Mouse (Mus musculus) layer of hippocampus, postnatal 25 days (tissue): ENCODE results near the gene Calr3. TPM values are rescaled to one million over a fixed set of nuclear protein-coding genes. Genes with fewer than 3 reads are reported as not detected.

ENCODE experiments used
- DNase-seq, 2 experiments: peaks; one replicate each; pipeline ENCODE4 v3.0.0; 2022; ENCODE audit warnings: mixed read lengths in 2 of 2, low spot score in 1 of 2; ENCODE audit errors: extremely low spot score in 1 of 2
- total RNA-seq, 2 experiments: library from RNA; stranded (reverse); gene quantifications; 2 replicates each; pipeline ENCODE4 v1.2.3; 2021

Calr3 gene
- under 1 TPM; 0.69 to 0.85 TPM for total RNA-seq

DNA sequence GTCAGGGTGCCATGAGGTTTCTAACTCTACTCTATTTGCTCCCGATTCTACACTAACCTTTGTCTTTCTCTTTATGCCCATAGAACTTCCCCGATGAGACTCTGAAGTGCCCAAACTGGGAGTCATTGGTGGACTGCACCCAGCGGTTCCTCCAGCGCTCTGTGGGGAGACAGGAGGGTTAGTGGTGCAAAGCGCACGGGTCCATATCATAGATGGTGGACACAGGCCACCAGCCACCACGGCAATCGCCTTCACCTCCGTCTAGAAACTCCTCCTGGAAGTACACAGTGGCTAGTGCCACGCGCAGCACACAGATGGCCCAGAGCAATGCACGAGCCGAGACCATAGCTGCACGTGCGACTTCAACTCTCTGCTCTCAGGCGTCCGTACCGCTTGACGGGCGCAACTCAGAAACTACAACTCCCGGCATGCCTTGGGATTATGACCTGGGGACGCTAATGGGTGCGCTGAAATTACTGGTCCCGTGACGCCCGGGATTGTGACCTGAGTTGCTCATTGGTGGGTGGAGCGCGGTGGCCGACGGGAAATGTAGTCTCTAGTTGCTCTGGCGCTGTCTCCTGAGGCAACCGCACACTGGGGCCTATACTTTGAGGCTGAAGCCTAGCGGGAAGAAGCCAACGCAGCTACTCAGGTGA lies at the start of gene Calr3, which contains the start of gene 1700030K09Rik:
Calr3 (minus strand) TSS at position 533 of the 656 bp plus-strand sequence.
1700030K09Rik (plus strand) TSS at position 543 of the 656 bp plus-strand sequence.
- DNase-seq = peak; percentile 91 to 96

DNA sequence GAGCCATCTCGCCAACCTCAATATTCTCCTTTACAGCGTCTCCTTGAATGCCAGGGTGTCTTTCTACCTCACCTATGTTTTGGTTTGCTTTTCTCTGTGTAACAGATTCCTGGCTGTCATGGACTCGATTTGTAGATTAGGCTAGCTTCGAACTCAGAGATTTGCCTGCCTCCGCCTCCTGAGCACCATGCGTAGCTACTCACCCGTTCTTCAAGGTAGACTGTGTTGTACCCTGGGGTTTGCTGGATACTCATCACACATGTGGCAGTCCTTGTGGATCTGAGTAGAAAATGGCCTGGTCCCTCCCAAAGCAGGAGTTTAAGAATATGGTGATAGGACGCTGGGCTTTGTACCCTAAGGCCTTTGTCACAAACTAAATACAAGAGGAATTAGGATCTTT lies 49.7 kb upstream of the Calr3 start:
- no peak for DNase-seq

DNA sequence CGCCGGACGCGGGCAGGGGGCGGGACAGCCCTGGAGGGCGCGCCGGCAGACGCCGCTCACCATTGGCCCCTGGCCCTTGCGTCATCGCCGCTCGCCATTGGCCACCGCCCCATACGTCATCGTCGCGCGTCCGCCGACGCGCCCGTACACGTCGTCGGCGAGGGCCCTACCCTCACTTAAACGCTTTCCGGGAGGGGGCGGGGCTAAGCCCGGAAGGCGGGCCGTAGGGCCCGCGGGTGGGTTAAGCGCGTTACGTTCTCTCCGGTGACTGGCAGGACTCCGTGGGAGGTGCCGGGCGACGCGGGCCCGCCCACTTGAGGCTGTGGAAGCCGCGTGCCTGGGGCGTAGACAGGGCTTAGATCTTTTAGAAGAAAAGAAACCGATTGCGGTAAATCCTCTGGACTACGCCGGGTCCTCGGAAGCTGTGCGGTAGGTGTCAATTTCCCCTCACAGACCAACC lies 49.0 kb upstream of the Calr3 start:
- peak; percentile 98 to 100 for DNase-seq

DNA sequence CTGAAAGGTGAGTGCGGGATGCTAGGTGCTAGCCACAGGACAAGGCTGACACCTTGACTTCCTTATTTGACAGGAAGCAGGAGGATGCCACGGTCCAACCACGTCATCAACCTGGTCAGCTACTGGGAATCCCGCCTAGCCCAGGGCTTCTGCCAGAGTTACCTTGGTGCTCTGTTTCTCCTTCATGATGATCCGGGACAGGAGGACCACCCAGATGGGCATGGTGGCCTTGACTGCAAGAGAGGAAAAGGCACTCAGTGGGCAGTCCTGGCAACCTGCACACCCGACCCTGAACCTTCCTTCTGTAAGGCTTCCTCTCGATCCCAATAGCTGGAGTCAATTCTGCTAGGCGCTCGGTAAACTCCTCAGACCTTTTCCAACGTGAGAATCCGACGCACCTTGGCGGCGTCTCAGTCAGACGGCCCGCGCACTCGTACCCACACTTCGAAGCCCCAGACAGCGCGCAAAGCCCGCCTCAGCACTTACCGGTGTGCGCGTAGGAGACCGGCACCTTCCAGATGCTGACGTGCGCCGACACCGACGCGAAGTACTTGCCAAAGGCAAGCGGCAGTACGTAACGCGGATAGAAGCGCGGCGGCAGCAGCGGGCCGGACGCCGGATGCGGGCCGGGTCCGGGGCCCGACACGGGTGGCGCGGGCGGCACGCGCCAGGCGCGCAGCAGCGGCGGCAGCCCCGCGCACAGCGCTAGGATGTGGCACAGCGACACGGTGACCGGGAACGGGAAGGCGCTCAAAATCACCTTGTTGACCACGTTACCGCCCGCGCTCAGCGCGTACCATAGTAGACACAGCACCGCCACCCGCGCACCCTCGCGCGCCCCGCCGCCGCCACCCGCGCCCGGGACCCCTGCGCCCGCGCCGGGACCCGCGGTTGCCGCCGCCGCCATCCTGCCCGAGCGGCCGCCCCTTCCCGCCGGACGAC lies 48.3 kb upstream of the Calr3 start, which contains the start of gene Slc35e1:
Slc35e1 (minus strand) TSS at position 935 of the 942 bp plus-strand sequence.
- DNase-seq = peak in 1 of 2 experiments; percentile 23

DNA sequence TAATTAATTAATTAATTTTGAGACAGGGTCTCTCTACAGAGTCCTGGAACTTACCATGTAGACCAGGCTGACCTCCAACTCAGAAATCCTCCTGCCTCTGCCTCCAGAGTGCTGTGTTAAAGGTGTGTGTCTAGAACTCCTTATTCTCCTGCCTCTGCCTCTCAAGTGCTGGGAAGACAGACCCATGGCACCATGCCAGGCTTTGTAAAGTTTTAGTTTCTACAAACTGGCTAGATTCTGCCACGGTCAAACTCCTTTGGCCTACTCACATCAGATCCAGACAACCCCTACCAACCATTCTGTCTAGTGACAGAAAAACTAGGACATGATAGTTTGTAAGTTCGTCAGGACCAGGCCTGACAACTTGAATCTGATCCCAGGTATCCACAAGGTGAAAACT lies 47.3 kb upstream of the Calr3 start:
- DNase-seq = no peak

DNA sequence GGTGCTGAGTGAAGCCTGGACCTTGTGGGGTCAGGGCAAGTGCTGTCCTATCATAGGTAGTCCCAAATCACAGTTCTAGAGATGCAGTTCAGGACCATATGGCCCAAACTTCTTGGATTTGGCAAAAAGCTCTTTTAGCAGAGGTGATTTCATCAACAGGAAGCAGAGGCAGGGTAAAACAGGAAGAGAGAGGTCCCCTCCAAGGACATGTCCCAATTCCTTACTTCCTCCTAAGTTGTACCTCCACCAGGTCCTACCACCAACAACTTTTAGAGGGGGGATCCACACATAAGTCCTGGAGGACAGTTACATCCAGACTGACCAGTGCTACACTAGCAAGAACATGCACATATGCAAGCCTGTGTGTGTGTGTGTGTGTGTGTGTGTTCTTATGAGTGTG lies 43.3 kb upstream of the Calr3 start:
- DNase-seq = no peak

DNA sequence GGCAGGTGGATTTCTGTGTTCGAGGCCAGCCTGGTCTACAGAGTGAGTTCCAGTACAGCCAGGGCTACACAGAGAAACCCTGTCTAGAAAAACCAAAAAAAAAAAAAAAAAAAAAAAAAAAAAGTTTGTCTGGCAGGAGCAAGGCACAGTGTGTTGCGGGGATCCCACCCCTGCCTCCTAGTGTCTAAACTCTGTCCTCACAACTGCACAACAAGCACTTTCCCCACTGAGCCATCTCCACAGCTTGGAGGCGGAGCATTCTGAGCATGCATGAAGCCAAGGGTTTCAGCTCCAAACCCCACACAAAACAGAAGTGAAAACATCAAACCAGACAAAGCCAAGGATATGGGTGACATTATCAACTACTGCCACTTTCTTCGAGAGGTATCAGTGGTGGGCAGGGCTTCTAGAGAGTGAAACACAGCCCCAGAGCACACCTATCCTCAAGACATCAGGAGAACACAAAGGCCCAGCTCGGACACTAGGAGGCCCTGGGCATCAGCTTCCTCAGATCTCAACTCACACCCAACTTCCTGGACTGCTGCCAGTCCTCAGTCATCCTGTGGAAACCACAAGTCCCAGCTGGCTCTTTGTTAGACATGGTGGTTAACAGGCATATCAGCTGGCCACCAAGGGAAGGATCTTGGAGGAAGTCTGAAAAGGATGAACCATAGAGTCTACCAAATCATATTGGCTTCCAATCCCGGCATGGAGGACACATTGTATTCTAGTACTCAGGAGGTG lies 42.0 kb upstream of the Calr3 start:
- no peak for DNase-seq

DNA sequence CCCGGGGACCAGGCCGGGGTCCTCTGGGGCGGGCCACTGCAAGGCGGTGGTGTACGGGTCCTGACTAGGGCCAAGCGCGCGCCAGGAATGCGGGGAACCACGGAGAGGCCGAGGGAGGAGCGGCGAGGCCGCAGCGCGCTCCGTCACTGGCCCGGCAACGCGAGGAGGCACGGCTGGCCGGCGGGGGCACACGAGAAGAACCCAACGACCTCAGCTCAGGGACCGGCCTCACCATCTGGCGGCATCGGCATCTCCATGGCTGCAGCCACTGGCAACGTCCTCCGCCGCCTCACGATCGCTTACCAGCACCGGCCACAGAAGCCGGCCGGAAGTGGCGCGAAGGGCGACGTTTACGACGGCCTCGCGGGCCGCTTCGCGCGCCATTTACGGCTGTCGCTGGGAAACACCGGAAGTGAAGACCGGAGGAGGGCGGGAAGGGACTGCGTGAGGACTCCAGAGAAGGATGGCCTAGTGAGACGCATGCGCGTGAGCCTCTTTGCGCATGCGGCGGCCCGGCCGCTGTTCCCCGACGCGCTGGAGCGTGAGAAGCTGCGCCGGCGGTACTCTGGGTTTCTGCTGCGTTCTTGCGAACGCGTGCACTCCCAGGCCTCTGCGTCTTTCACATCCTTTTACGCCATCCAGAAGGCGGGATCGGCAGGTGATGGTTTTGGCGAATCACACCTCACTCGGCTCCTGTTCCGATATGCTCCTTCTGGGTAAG lies 31.3 kb upstream of the Calr3 start, which contains the start of gene Cherp:
Cherp (minus strand) TSS at position 401 of the 721 bp plus-strand sequence.
- DNase-seq = peak; percentile 90 to 91

DNA sequence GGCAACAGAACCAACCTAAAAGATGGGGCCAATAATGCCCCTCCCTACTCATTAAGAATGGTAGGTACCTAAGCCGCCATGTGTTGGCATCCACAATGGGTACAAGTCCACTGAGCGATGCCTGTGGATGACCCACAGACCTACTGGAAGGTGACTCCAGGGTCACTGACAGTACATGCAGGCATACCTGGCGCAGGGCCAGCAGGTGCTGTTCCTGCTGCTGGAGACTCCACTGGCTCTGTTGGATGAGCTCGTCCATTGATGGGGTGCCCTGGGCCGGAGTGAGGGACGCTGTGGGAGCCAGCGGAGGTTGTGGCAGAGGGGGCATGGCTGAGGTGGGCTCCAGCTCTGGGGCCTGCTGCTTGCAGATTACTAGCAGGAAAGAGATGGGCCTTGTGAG lies 27.0 kb upstream of the Calr3 start:
- no peak for DNase-seq

DNA sequence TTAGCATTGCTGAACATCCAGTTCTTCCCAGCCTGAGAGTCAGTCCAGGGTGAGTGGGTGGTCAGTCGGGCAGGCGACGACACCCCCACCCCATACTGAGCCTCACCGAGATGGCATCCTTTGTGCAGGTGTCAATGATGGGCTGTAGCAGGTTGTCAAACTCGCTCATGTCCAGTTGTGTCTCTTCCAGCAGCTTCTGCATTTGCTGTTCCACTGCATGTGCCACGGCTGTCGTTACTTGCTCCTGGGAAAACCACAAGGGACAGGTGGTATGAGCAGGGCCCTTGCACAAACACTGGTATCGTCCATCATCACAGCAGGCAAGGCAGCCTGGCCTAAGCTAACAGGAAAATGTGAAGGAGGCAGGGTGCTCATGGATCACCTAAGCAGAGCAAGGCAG lies 26.3 kb upstream of the Calr3 start:
- DNase-seq = no peak

DNA sequence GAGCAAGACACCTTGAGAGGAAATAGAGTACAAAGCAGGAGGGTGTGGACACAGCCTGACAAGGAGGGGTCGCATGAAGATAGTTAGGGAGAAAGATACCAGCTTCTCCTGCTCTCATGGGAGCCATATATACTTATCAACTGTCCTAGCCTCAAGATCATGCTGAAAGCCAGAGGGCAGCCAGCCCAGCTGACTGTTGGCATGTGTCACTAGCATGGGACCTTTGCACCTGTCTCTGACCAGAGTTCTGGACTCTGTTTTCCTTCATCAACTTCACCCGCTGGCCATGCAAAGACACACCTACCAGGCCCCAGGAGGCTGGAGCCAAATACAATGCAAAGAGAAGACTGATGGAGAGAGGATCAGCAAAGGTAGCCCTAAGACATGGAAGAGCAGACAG lies 25.6 kb upstream of the Calr3 start:
- DNase-seq = no peak

DNA sequence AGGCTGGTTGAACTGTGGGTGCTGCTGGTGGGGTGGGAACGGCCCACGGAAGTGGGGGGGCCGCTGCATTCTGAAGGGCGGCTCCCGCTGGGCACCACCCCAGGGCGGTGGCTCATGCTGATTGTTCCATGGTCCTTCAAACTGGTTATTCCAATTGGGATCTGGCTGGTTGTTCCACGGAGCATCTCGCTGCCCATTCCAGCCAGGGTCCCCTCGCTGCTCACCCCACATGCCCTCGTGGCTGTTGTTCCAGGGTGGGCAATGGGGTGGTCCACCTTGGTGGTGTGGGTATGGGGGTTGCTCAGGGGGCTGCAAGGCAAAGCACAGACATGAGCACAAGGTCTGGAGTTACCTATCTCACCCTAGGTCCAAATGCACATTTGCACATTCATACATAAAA lies 20.5 kb upstream of the Calr3 start:
- no peak for DNase-seq

DNA sequence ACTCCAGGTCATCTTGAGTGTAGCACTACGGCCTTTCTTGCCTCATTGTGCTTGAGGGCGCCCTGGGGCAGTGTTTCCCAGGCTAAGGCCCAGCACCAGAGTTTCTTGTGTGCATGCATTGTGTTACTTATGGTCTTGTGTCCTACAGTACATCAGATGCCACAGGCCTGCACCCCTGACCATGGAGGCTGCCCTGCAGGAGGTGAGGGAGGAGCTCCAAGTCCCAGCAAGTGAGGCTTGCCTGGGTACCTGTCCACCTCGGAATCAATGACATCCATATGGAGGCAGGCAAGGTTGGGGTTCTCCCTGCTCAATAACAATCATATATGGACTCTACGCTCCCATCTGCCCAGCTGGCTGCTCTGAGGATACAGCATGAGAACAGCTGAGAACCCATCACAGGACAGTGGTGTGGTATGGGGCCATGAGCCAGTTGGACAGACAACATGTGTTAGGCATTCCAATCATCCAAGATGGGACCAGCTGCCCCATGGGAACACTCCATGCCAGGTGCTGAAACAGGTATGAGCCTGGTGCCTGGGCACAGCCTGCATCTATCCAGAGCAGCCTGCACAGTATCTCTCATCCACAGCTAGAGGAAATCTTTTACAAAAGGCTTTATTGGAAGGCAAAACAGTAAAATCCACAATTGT lies 16.3 kb upstream of the Calr3 start:
- no peak for DNase-seq

DNA sequence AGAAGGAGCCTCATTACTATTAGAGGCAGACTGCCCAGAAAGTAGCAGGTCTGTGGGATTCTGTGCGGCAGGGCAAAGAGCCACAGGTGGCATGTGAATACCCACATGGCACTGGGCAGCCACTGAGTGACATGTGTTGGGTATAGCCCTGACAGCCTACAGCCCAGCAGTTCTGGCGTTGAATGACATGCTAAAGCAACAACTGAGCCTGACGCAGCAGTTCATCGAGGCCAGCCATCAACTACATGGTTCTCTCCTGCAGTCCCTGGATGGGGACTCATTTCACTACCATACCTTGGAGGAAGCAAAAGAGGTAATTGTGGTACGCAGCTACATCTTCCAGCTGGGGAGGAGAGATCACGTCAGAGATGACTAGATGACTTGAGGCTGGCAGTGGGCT lies 14.8 kb upstream of the Calr3 start:
- DNase-seq = no peak

DNA sequence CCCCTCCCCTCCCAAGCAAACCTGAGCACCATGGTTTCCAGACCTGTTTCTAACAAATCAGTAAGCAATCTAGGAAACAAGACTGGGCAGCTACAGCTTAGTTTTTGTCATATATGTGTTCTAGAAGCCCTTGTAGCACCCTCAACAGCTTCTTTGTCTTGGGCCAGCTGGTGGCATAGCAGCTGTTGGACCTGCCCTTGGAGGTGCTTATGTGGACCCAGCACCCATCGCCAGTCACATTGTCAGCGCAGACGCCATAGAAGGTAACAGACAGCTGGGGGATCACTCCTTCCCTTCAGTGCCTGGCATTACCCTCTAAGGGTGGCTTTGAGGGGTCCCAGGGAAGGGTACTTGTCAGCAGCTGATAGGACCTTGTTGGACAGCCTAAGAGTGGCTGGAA lies 14.1 kb upstream of the Calr3 start:
- DNase-seq = no peak

DNA sequence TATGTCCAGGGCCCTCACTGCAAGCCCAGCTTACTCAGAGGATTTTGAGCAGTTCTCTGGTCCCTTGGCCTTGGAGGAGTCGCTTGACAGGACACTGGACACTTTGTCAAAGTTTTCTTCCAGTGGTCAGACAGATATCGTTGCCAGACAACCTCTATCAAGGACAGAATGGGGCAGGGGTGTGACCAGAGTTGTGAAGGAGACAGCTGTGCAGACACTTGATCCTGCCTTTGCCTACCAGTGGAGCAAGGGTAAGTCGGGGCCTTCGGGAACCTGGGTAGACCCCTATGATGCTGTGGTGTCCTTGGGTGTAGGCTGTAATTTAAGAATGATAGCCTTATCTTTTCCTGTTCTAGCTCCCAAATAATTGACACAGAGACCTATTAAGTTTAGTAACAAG lies 11.6 kb upstream of the Calr3 start:
- DNase-seq = no peak

DNA sequence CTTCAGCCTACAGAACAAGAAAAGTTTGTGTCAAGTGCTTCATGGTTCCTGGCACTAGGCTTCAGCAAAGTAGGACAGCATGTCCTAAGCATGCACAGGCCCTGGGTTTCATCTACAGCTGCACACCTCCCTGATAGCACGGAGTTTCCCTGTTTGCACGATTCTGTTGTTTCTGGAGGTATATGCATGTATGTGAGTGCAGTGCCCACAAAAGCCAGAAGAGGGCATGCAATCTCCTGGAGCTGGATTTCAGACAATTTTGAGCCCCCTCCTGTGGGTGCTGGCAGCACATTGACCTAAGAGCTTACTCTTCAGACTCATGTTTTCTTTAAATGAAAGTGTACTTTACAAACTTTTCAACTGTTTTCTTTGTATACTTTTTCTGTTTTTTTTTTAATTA lies 10.2 kb upstream of the Calr3 start:
- DNase-seq = no peak

DNA sequence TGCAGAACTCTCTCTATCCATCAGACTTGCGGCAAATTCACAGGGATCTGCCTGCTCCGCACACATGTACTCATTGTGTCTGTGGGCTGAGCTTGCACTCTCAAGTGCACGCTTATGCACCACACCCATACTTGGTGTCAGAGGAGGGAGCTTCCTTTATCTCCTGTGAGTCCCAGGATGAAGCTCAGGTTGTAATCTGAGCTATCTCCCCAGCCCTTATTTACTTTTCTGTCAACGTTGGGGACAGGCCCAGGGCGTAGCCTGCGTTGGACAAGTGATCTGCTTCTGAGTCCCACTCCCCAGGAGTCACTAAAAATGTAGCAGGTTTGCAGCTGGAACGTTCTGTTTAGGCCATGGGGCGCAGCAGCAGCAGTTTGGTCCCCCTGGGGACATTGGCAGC lies 7.8 kb upstream of the Calr3 start:
- DNase-seq = no peak

DNA sequence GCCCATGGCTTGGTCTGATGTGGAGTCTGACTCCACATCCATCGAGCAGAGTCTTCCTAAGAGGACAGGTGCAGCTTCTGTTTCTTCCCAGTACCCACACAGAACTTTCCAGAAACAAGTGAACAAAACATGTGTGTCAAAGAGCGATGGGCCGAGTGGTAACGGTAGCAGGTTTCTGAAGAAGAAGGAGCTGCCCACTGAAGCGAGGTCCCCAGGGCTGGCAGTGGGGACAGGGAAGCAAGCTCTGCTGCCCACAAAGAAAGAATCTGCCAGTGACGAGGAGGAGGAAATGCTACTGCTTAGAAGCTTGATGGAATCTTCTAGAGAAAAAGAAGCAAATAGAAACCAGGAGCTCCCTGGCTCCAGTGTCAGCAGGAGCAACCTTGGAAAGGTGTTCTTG lies 1.4 kb upstream of the Calr3 start:
- DNase-seq = no peak

DNA sequence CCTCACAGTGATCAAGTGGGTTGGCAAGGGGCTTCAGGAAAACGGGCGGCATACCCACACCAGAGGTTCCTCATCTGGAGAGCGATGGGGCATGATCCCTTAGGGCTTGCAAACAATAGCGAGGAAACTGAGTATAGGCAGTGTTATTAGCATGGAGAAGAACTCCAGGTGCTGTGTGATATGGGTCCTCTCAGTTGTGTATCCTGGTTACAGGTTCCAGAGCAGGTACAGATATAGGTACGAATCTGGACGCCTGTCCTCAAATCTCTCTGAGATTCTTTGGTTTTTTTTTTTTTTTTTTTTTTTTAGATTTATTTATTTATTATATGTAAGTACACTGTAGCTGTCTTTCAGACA lies 302 bp upstream of the Calr3 start:
- no peak for DNase-seq
